Mouse (Mus musculus) lung, embryonic 15.5 days (tissue): ENCODE measurements at regions not wholly inside any gene's neighbourhood (a gene's known extent, or its start where the extent isn't known, plus 50 kb on each side); places are given as distances from the start of the nearest gene placed in this dataset.

Source experiments
- ATAC-seq: fragments of 200-750 bp; cut with Nextera tagmentation; 2 replicates; pipeline ENCODE4 v1.8.0; 2017; ENCODE audit warnings: moderate number of reproducible peaks, borderline replicate concordance; ENCODE audit not compliant: low FRiP score, low TSS enrichment; ENCODE audit errors: extremely low read depth
- H3K27ac ChIP-seq: fragments of 300-500 bp; sonication (generic); 2 replicates; pipeline ENCODE4 v1.5.1; 2015; ENCODE audit warnings: moderate library complexity, mild to moderate bottlenecking, inconsistent platforms
- H3K27me3 ChIP-seq: fragments of 300-500 bp; sonication (generic); 2 replicates; pipeline ENCODE4 v1.6.1; 2015; ENCODE audit warnings: inconsistent platforms
- H3K36me3 ChIP-seq: fragments of 300-500 bp; sonication (generic); 2 replicates; pipeline ENCODE4 v1.6.1; 2015; ENCODE audit warnings: inconsistent platforms
- H3K4me1 ChIP-seq: fragments of 300-500 bp; sonication (generic); 2 replicates; pipeline ENCODE4 v1.6.1; 2015; ENCODE audit warnings: inconsistent platforms
- H3K4me2 ChIP-seq: fragments of 300-500 bp; sonication (generic); 2 replicates; pipeline ENCODE4 v1.6.1; 2015; ENCODE audit warnings: inconsistent platforms, mild to moderate bottlenecking, moderate library complexity
- H3K4me3 ChIP-seq: fragments of 300-500 bp; sonication (generic); 2 replicates; pipeline ENCODE4 v1.5.1; 2015; ENCODE audit warnings: mild to moderate bottlenecking, inconsistent platforms
- H3K9ac ChIP-seq: fragments of 300-500 bp; sonication (generic); 2 replicates; pipeline ENCODE4 v1.6.1; 2015; ENCODE audit warnings: inconsistent platforms
- H3K9me3 ChIP-seq: fragments of 300-500 bp; sonication (generic); 2 replicates; pipeline ENCODE4 v1.6.1; 2016; ENCODE audit warnings: inconsistent platforms
- WGBS: fragments of 180-500 bp; shearing (Covaris S2); methylation state at CpG from one replicate; pipeline ENCODE4 v1.1.7; 2015; 5-methylcytosine and 5-hydroxymethylcytosine counted together

DNA sequence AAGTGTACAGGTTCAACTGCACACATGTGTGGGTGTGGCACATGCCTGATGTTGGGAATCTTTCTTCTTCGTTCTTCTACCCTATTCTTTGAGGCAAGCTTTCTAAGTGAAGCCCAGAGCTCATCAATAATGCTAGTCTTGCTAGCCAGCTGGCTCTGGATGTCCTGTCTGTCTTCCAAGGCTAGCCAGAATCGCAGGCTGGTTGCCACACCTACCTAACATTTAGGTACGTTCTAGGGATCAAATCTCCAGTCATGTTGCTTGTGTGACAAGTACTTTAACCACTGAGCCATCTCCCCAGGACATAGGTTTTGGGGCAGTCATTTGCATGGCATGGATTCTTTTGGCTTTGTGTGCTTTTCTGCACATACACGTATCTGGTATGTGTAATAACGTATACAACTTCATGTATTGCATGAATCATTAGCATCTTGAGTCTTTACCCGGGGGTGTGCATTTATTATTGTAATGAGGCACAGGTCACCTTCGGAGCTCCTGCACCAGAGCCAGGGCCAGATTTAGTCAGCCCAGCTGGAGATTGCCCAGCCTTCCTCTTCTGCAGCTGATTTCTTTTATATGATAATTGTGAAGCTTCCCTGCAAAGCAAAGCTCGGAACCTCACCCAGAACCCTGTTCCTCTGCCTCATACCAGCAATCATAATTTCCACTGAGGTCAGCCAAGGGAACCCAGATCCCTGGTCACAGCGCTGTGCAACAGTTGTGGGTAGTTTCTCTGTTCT, 50.8 kb upstream of the Ivns1abp start:
- H3K9me3 ChIP-seq, result no peaks in the 10 kb centered on the region
- no peaks in the 10 kb centered on the region for H3K27me3 ChIP-seq
- 72% methylated on average over 9 of the region's 9 CpGs for WGBS

More for the DNA sequence above, 50.8 kb upstream of the Ivns1abp start:
- Histone ChIP-seq H3K36me3 (no peaks in the 10 kb centered on the region), H3K4me1 (no peaks in the 10 kb centered on the region), H3K27ac (no peak overlapping the region), H3K9ac (no peak overlapping the region), H3K4me3 (no peak overlapping the region), H3K4me2 (no peak overlapping the region)
- ATAC-seq, result no peak
